Mouse (Mus musculus): ENCODE measurements around the gene Tubd1. TPM values are rescaled to one million over a fixed set of nuclear protein-coding genes. Genes with fewer than 3 reads are reported as not detected.

Gene Tubd1
- polyA plus RNA-seq, 1 experiment: 1.2 TPM

DNA sequence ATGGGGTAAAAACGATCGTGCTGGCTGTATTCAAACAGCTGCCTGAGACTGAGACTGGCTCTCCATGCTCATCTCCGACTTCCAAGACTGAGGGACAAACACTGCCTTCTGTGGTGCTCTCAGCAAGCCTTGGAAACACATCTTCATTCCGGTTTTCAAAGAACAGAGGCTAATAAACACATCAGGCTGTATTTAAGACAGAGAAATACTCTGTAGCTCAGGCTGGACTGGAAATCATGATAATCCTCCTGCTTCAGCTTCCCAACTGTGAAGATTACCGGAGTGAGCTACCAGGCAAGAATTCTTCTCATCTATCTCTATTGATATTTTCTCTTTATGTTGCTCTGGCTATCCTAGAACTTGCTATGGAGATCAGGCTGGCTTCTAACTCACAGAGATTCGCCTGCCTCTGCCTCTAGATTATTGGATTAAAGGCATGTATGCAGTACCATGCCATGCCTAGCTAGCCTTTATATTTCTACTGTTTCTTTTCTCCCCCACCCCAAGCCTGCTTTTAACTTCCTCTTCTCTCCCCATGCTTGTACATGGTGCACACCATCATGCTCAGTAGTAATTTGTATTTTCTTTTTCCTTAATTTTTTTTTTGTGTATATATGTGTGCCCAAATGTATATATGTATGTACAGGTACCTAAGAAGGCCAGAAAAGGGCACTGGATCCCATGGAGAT is 49.5 kb downstream of the Tubd1 start:
- no peaks in the 10 kb centered on the region for H3K27me3 ChIP-seq (ENCODE audit: control insufficient read depth, insufficient read depth, low read length)
- no peak overlapping the region for H3K4me3 ChIP-seq (ENCODE audit: low read depth, low read length)
- TF ChIP-seq CTCF (IDR thresholded peaks at IDR 0.05; ENCODE audit: extremely low read depth, insufficient read length, insufficient replicate concordance, low read depth, low read length): no peak
- TF ChIP-seq POLR2A (IDR thresholded peaks at IDR 0.05; ENCODE audit: low read depth, low read length): no peak
- H3K27ac ChIP-seq (ENCODE audit: insufficient read depth, low read depth, low read length): peak overlapping the region; percentile 8
- WGBS: 68% methylated on average over 6 of the region's 6 CpGs
- peaks cover 6% of the 10 kb centered on the region; the same call in 1 of the 2 replicates for H3K4me1 ChIP-seq (ENCODE audit: control insufficient read depth, insufficient read depth, insufficient read length, low read length)
- H3K36me3 ChIP-seq (ENCODE audit: control insufficient read depth, insufficient read depth, low read length): peaks cover 8% of the 10 kb centered on the region

DNA sequence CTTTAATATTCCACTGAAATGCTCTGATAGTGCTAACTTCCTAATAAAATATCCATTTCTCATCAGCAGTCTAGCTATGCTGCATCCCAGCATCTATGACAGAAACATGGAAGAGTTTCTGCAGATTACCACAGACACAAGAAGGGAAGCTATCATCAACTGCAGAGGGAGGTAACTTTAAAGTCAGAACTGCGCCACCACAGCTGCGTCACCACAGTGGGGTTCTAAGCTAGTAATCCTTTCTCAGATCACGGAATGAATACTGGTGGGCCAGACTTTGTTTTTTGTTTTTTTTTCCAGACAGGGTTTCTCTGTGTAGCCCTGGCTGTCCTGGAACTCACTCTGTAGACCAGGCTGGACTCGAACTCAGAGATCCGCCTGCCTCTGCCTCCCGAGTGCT is 50.6 kb downstream of the Tubd1 start:
- peaks cover 6% of the 10 kb centered on the region; the same call in 1 of the 2 replicates for H3K4me1 ChIP-seq (ENCODE audit: control insufficient read depth, insufficient read depth, insufficient read length, low read length)
- TF ChIP-seq POLR2A (IDR thresholded peaks at IDR 0.05; ENCODE audit: low read depth, low read length) (no peak), CTCF (IDR thresholded peaks at IDR 0.05; ENCODE audit: extremely low read depth, insufficient read length, insufficient replicate concordance, low read depth, low read length) (no peak)
- H3K36me3 ChIP-seq (ENCODE audit: control insufficient read depth, insufficient read depth, low read length): peaks cover 8% of the 10 kb centered on the region
- H3K27me3 ChIP-seq (ENCODE audit: control insufficient read depth, insufficient read depth, low read length): no peaks in the 10 kb centered on the region
- peak overlapping the region; percentile 90; the same call in 1 of the 2 replicates for H3K27ac ChIP-seq (ENCODE audit: insufficient read depth, low read depth, low read length)
- H3K4me3 ChIP-seq (ENCODE audit: low read depth, low read length): no peak overlapping the region
- 84% methylated on average over 6 of the region's 6 CpGs for WGBS

DNA sequence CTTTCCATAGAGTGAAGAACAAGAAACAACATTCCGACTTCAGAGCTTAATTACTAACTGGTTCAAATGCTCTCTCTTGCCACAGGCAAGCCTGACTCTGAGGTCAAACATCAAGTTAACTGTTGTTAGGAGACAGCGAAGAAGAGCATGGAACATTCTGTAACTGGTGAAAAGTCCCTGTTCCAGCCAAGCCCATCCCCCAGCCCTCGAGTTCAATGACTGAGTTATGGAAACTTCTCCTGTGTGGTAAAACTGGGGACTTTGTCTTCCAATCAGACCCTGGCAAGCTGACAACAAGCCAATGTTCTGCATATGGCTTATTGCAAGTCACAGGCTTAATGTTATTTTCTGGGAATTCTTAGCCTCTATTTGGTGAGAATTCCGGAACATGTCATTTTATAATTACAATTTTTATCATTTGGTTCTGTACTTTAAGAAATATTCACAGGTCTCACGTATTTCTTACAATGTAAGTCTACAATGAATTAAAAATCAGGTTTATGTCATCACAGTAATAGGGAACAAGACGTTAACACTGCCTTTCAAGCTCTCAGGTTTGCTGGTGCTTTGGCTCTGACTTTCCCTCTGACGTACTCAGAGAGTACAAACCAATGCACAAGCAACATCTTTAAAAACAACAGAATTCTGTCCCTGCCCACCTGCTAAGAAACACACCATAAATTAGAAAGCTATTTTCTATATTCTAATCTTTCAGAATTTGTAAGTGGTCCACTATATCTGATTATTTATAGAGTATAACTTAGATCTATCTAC is 51.6 kb downstream of the Tubd1 start:
- no peak for TF ChIP-seq POLR2A (IDR thresholded peaks at IDR 0.05; ENCODE audit: low read depth, low read length)
- no peak for TF ChIP-seq CTCF (IDR thresholded peaks at IDR 0.05; ENCODE audit: extremely low read depth, insufficient read length, insufficient replicate concordance, low read depth, low read length)
- no peak overlapping the region for H3K4me3 ChIP-seq (ENCODE audit: low read depth, low read length)
- H3K27ac ChIP-seq (ENCODE audit: insufficient read depth, low read depth, low read length): peak overlapping the region; percentile 90
- peaks cover 6% of the 10 kb centered on the region; the same call in 1 of the 2 replicates for H3K4me1 ChIP-seq (ENCODE audit: control insufficient read depth, insufficient read depth, insufficient read length, low read length)
- no peaks in the 10 kb centered on the region for H3K27me3 ChIP-seq (ENCODE audit: control insufficient read depth, insufficient read depth, low read length)
- peaks cover 8% of the 10 kb centered on the region for H3K36me3 ChIP-seq (ENCODE audit: control insufficient read depth, insufficient read depth, low read length)
- 47% methylated on average over 7 of the region's 7 CpGs for WGBS

DNA sequence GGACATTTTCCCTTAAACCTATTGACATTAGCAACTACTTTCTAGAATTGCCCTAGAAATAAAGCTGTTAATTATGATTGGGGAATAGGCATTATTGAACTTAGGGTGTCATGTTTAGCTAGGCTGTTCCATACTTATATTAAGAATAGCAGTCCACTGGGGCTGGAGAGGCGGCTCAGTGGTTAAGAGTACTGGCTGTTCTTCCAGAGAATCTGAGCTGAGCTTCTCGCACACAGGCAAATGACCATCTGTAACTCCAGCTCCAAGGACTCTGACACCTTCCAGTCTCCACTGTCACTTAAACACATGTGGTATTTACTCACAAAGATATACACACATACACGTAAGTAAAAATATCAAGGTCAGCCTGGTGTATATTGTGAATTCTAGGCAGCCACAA is 52.2 kb downstream of the Tubd1 start:
- Histone ChIP-seq H3K36me3 (ENCODE audit: control insufficient read depth, insufficient read depth, low read length) (peaks cover 8% of the 10 kb centered on the region), H3K4me1 (ENCODE audit: control insufficient read depth, insufficient read depth, insufficient read length, low read length) (peaks cover 6% of the 10 kb centered on the region; the same call in 1 of the 2 replicates), H3K27me3 (ENCODE audit: control insufficient read depth, insufficient read depth, low read length) (no peaks in the 10 kb centered on the region), H3K27ac (ENCODE audit: insufficient read depth, low read depth, low read length) (peak overlapping the region; percentile 58), H3K4me3 (ENCODE audit: low read depth, low read length) (no peak overlapping the region)
- TF ChIP-seq CTCF (IDR thresholded peaks at IDR 0.05; ENCODE audit: extremely low read depth, insufficient read length, insufficient replicate concordance, low read depth, low read length): no peak
- no peak for TF ChIP-seq POLR2A (IDR thresholded peaks at IDR 0.05; ENCODE audit: low read depth, low read length)
- 82% methylated on average over 3 of the region's 3 CpGs for WGBS

DNA sequence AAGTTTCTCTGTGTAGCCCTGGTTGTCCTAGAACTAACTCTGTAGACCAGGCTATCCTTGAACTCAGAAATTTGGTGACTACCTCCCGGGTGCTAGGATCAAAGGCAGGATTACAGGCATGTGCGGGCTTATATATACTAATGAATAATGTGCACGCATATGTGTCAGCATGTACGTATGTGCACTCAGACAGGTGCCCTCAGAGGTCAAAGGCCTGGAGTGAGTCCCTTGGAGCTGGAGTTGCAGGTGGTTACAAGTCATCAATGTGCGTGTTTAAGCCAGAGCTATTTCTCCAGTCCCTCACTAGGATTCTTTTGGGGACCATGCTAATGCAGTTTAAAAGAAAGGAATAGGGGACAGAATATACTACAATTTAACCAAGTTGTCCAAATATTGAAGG is 53.4 kb downstream of the Tubd1 start:
- Histone ChIP-seq H3K36me3 (ENCODE audit: control insufficient read depth, insufficient read depth, low read length) (peaks cover 8% of the 10 kb centered on the region), H3K27ac (ENCODE audit: insufficient read depth, low read depth, low read length) (peak overlapping the region; percentile 84), H3K4me1 (ENCODE audit: control insufficient read depth, insufficient read depth, insufficient read length, low read length) (peaks cover 6% of the 10 kb centered on the region; the same call in 1 of the 2 replicates), H3K27me3 (ENCODE audit: control insufficient read depth, insufficient read depth, low read length) (no peaks in the 10 kb centered on the region), H3K4me3 (ENCODE audit: low read depth, low read length) (no peak overlapping the region)
- no peak for TF ChIP-seq POLR2A (IDR thresholded peaks at IDR 0.05; ENCODE audit: low read depth, low read length)
- TF ChIP-seq CTCF (IDR thresholded peaks at IDR 0.05; ENCODE audit: extremely low read depth, insufficient read length, insufficient replicate concordance, low read depth, low read length): no peak
- 79% methylated on average over 5 of the region's 5 CpGs for WGBS

DNA sequence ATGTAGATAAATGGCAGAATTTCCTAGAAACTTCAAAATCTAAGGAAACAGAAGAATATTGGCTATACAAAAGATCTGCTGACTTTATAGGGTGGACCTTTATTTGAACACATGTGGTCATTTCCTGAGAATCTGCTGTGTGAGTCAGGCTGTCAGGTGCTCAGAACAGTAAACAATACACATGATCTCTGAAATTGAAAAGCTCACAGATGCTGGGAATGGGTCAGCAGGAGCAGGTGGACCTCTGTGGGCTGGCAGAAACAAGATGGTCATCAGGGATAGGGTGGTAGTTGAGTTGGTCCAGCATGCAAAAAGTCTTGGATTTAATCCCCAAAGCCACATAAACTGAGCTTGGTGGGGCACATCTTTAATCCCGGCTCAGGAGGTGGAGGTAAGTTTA is 53.8 kb downstream of the Tubd1 start:
- peaks cover 8% of the 10 kb centered on the region for H3K36me3 ChIP-seq (ENCODE audit: control insufficient read depth, insufficient read depth, low read length)
- 90% methylated on average over 1 of the region's 1 CpGs for WGBS
- H3K27ac ChIP-seq (ENCODE audit: insufficient read depth, low read depth, low read length): peak overlapping the region; percentile 76
- TF ChIP-seq CTCF (IDR thresholded peaks at IDR 0.05; ENCODE audit: extremely low read depth, insufficient read length, insufficient replicate concordance, low read depth, low read length) (no peak), POLR2A (IDR thresholded peaks at IDR 0.05; ENCODE audit: low read depth, low read length) (no peak)
- peaks cover 6% of the 10 kb centered on the region; the same call in 1 of the 2 replicates for H3K4me1 ChIP-seq (ENCODE audit: control insufficient read depth, insufficient read depth, insufficient read length, low read length)
- no peaks in the 10 kb centered on the region for H3K27me3 ChIP-seq (ENCODE audit: control insufficient read depth, insufficient read depth, low read length)
- H3K4me3 ChIP-seq (ENCODE audit: low read depth, low read length): no peak overlapping the region
